Mouse (Mus musculus): ENCODE results near the gene Igsf21.
A peak's percentile ranks its signal among the peaks of the same experiment; 100 is the strongest.

Gene Igsf21

DNA sequence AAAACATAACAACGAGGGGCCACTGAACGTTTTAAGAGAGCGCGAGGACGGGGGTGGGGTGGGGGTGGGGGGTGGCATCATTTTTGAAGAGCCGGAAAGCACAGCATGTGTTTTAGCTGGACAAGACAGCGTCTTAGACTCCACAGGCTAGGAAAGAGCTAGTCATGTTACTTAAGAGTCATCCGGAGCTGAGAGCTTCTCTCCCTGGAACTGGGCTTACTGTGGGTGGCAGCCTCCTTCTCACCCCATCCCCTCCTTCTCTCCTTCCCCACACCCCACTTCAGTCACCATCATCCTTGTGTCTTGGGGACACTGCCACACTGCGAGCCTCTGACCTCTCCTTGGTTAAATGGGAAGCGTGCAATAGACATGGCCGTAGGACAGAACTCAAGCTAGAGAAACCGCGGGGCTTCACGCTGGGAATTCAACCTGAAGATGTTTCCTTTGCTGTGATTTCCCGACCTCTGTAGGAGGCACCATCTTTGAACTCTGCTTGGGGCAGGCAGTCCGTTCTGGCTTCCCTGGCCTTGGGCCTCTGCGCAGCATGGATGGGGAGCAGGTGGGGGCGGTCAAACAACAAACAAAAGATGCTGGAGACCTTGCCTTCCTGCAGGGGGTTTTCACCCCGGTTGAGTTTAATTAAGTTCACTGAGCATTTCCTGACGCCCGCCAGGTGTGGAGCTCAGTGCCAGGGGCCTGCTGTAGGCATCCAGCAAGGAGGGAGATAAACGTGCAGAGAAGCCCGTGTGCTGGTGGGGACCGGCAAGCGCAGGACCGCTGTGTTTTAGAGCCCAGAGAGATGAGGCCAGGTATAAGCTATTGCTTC lies 207.8 kb downstream of the Igsf21 start:
- DNase-seq: no peak

GRCm38 (mm10) chr4:140037784-140038387 lies 208.7 kb downstream of the Igsf21 start:
- peak; percentile 57 for DNase-seq

DNA sequence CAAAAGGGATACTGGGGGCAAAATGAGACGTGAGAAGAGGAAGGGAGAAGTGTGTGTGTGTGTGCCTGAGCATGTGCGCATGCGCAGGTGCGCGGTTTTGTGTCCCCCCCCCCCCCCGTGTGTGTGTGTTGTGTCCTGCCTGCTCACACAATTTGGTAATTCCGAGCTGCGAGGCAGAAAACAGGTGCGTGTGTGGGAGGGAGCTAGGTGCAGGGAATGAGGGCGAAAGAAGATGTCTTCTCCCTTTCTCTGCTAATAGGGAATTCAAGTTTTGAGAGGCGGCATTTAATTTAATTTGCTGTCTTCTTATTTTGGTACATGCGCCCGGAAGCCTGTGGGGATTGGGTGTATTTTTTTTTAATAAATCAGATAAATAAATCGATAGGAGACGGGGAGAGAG lies 211.4 kb downstream of the Igsf21 start:
- no peak for DNase-seq

DNA sequence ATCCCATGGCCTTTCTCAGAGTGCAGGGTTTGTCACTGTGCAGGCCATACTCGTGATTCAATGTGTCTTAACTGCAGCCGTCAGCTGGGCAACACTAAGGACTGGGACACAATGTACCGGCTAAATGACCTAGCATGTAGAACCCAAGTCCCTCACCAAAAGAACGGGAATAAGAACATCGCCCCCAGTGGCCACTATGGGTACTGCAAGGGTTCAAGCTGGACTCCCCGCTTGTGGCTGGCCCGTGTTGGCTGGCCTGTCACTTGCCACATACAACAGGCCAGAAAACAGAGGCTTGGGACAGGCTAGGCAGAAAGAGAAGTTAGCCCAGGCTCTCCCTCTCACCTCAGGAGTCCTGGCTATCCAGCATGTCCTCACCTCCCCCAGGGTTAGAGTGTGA lies 213.2 kb downstream of the Igsf21 start:
- DNase-seq: peak; percentile 55

DNA sequence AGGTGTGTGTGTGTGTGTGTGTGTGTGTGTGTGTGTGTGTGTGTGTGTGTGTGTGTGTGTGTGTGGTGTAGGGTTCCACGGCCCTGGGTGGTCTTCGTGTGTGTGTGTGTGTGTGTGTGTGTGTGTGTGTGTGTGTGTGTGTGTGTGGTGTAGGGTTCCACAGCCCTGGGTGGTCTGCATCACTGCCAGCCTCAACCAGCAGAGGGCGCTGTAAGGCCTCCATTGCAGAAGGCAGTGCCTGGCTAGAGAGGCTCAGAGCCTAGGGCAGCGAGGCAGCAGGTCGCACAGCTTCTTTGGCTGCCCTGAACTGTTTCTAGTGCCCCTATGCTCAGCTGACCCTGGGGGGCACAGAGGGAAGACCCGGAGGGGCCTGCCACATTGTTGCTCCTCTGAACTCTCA lies 216.2 kb downstream of the Igsf21 start:
- peak; percentile 18 for DNase-seq

DNA sequence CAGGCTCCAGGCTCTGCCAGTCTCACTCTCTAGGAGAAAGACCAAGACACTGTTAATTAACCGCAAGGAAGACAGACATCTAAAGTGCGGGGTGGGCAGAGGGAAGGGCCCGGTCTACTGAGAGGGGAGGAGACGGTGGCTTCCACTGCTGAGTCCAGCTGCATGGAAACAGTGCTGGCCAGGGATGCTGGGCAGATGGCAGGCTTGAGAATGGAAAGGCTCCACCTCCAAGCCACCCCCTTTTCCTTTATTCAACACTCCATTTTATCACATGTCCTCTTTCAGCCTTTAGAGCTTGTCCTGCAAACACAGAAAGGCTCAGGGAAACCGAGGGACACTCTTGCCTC lies 216.6 kb downstream of the Igsf21 start:
- DNase-seq: no peak

DNA sequence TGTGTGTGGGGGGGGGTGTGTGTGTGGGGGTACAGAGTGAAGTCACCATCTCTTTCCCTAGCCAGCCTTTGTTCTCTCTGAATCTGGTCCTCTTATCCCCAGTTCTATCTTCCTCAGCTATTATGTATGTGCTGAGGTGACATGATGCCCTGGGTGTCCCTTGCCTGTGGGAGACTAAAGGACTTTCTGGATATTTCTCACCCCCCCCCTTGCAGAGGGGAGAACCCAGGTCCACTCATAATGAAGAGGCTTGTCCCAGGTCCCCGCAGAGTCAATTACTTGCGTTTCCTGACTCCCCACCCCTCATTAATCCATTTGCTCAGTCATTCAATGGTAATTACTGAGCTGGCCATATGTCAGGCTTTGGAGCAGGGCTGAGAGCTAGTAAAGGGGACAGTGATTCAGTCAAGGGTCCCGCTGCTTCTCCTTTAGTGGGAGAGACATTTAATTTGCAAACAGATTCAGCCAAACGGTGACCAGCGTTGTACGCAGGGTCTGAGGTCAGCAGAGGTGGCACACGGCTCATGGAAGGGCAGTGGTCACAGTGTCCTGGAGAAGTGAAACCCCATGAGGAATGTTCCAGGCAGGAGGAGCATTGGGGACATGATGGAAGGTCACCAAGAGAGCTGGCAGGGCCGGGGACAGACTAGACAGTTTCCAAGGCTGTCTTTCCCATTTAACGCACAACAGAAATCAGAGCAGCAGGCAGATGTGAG lies 217.1 kb downstream of the Igsf21 start:
- DNase-seq: no peak

DNA sequence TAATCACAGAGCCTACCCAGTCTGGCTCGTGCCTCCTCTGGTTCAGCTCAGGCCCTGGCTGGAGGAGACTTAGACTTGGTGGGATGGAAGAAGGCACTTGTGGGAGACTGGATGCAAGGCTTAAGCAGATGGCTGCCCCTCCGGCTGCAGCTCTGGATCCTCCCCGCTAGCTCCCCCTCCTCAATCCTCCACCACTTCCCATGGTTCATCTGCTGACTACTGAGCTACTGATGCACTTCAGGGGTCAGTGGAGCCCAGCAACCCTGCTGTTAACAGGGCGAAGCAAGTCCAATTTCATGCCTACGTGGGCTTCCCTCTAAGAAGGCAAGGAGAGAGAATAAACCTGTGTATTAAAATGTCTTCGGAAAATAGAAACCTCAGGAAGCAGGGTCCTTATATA lies 222.8 kb downstream of the Igsf21 start:
- DNase-seq: no peak

DNA sequence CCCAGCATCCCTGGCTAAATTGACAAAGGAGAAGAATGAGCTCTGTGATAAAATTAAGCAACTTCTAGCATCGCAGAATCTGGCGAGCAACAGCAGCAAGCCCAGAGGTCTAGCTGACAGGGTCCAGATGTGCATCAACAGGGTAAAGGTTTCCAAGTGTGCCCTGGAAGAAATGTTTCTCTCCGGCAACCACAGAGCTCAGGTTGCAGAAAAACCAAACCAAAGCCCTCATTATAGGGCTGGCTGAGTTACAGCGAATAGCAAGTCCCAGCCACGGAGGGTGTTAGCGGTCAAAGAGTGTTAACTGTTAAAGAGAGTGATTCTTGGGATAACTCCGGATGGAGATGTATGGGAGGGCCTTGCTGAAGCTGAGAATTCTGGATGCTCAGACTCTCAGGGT lies 230.7 kb downstream of the Igsf21 start:
- no peak for DNase-seq

- no peak for DNase-seq
These were observed 235.7 kb downstream of the Igsf21 start for GRCm38 (mm10) chr4:140010728-140011470.

GRCm38 (mm10) chr4:140004932-140005331 lies 241.7 kb downstream of the Igsf21 start:
- peak; percentile 20 for DNase-seq

- DNase-seq: peak; percentile 40
These were observed 242.4 kb downstream of the Igsf21 start for GRCm38 (mm10) chr4:140004170-140004569.

DNA sequence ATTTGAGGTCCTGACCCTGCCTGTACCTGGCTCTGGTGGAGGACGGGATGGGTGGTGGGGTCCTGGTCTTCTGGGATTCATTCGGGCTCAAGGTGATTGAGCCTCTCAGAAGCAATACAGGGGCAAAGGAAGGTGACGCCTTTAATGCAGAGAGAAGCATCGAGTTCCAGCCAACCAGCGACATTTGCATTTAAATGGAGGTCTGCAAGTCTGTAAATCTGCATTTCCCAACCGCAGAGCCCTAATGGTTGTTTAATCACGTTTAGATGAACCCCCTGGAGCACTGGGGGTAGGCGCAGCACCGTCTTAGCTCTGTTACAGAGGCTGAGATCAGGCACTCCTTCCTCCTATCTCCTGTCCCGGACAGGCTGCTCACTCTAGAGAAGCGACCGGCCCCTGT lies 244.5 kb downstream of the Igsf21 start:
- DNase-seq: no peak

- no peak for DNase-seq
These were observed 245.7 kb downstream of the Igsf21 start for GRCm38 (mm10) chr4:140000911-140001310.

- no peak for DNase-seq
These were observed 247.6 kb downstream of the Igsf21 start for GRCm38 (mm10) chr4:139999033-139999432.

DNA sequence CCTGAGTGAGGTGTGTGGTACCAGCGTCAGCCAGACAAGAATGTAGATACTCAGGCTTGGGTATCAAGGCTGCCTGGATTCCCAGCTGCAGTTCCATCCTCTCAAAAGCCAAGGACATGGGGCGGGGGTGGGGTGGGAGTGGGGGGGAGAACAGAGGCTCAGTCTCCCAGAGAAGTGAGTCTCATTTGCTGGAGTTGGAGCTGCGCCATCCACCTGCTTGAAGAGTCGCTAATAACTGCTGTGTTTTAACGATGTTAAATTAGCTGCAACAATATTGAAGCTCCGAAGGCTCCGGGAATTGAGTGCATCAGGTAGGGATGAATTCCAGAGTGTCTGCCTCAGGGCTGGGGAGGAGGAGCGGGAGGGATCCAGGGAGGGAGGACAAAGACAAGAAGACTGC lies 250.9 kb downstream of the Igsf21 start:
- DNase-seq: no peak

DNA sequence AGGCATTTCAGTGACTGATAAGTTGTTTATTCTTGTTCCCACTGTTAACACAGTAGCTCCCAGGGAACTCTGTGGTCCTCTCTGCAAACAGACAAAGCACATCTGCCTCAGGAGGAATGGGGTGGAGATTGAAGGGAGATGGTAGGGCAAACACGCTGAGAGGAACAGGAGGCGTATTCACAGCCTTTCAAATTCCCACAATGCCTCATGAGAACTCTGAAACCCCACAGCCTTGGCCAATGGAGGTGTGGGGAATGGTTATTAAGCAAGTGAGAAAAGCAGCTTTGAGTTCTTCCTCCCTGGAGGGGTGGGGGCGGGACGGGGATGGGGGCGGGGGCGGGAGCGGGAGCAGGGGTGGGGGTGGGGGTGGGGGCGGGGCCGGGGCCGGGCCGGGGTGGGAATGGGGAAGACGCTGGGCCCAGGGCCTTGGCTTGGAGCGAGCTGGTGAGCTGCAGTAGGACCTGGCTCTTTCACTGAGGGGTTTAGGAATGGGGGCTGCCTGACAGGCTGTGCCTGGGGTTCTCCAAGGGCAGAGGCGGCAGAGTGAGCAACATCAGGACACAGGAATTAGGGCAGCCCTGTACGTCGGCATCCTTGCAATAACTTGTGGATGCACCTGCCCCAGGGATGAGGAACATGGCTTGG lies 253.4 kb downstream of the Igsf21 start:
- no peak for DNase-seq

- DNase-seq: no peak
These were observed 259.7 kb downstream of the Igsf21 start for GRCm38 (mm10) chr4:139986913-139987312.

DNA sequence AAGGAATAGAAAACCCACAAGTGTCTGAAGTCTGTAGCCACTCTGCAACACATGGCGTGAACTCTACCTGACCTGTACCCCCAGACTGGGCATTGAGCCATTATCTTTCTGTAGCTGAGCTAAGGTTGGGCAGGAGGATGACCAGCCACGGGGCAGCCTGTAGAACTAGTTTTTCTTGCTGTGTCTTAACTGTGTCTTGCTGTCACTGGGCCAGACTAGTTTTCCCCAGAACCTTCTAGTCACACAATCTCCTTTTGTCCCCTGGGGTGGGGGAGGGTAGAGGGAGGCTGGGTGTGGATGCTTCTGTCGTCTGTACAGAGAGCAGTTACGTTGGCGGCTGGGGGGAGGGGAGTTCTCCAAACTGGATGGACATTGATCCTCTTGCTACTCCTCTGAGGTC lies 267.9 kb downstream of the Igsf21 start:
- DNase-seq: peak; percentile 55

DNA sequence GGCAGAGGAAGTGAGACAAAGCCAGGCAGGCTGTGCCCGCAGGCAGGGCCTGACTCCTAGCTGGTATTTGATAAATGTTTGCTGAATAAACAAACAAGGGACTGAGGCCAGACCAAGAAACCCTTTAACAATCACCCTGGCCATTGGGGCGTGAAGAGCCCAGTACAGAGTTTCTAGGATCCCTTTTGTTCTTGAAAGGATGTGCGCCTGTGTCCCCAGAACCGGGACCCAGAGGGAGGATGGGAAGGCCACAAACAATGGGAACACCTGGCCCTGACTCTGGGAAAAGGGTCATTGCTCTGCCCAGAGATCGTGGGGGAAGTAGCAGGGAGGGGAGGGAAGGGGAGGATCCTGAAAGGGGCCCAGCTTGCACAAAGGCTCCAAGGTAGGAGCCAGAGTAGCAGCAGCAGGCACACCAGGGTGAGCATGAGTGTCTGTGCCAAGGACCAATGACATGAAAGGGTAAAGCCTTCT lies 269.2 kb downstream of the Igsf21 start:
- peak; percentile 40 for DNase-seq

Data from lung, postnatal 10 days (tissue).